Mouse (Mus musculus): ENCODE data around the gene 4933405L10Rik. TPM values are rescaled to one million over a fixed set of nuclear protein-coding genes. Genes with fewer than 3 reads are reported as not detected.

Gene 4933405L10Rik
- polyA plus RNA-seq, 1 experiment from 2014 or later = 0.31 TPM

GRCm38 (mm10) chr8:105706426-105706825, 1.0 kb upstream of the 4933405L10Rik start:
- Histone ChIP-seq H3K4me2 (replicated peaks; ENCODE audit: low read depth, low read length) (peak overlapping the region; percentile 90; the same call in 1 of the 2 replicates), H3K9me3 (ENCODE audit: control insufficient read depth, low read length) (no peaks in the 10 kb centered on the region), H3K4me1 (replicated peaks; ENCODE audit: control insufficient read depth, insufficient read depth, low read length) (no peaks in the 10 kb centered on the region; the same call in 1 of the 2 replicates), H3K27me3 (ENCODE audit: control insufficient read depth, insufficient read depth, low read length) (no peaks in the 10 kb centered on the region), H3K27ac (ENCODE audit: low read depth, low read length) (no peak overlapping the region), H3K4me3 (ENCODE audit: low read depth, low read length) (peak overlapping the region; percentile 67; the same call in 1 of the 2 replicates), H3K36me3 (ENCODE audit: control insufficient read depth, insufficient read depth, low read length) (no peaks in the 10 kb centered on the region), H3K9ac (ENCODE audit: low read depth, low read length) (no peak overlapping the region)
- 80% methylated on average over 12 of the region's 12 CpGs for WGBS
- ATAC-seq (ENCODE audit: low FRiP score) = no peak
- DNase-seq (ENCODE audit: low spot score) = no peak

GRCm38 (mm10) chr8:105708675-105709074, 1.2 kb downstream of the 4933405L10Rik start:
- H3K4me2 ChIP-seq (replicated peaks; ENCODE audit: low read depth, low read length) = no peak overlapping the region
- no peak overlapping the region for H3K4me3 ChIP-seq (ENCODE audit: low read depth, low read length)
- WGBS = 95% methylated on average over 8 of the region's 8 CpGs
- no peaks in the 10 kb centered on the region for H3K36me3 ChIP-seq (ENCODE audit: control insufficient read depth, insufficient read depth, low read length)
- no peaks in the 10 kb centered on the region; the same call in 1 of the 2 replicates for H3K4me1 ChIP-seq (replicated peaks; ENCODE audit: control insufficient read depth, insufficient read depth, low read length)
- DNase-seq (ENCODE audit: low spot score) (no peak), ATAC-seq (ENCODE audit: low FRiP score) (no peak)
- H3K9ac ChIP-seq (ENCODE audit: low read depth, low read length) = no peak overlapping the region
- no peaks in the 10 kb centered on the region for H3K9me3 ChIP-seq (ENCODE audit: control insufficient read depth, low read length)
- H3K27me3 ChIP-seq (ENCODE audit: control insufficient read depth, insufficient read depth, low read length) = no peaks in the 10 kb centered on the region
- H3K27ac ChIP-seq (ENCODE audit: low read depth, low read length) = no peak overlapping the region

GRCm38 (mm10) chr8:105709317-105709716, 1.9 kb downstream of the 4933405L10Rik start:
- DNase-seq (ENCODE audit: low spot score) = no peak
- Histone ChIP-seq H3K36me3 (ENCODE audit: control insufficient read depth, insufficient read depth, low read length) (no peaks in the 10 kb centered on the region), H3K27me3 (ENCODE audit: control insufficient read depth, insufficient read depth, low read length) (no peaks in the 10 kb centered on the region), H3K4me3 (ENCODE audit: low read depth, low read length) (no peak overlapping the region), H3K4me2 (replicated peaks; ENCODE audit: low read depth, low read length) (no peak overlapping the region), H3K9me3 (ENCODE audit: control insufficient read depth, low read length) (no peaks in the 10 kb centered on the region), H3K4me1 (replicated peaks; ENCODE audit: control insufficient read depth, insufficient read depth, low read length) (no peaks in the 10 kb centered on the region; the same call in 1 of the 2 replicates), H3K27ac (ENCODE audit: low read depth, low read length) (no peak overlapping the region), H3K9ac (ENCODE audit: low read depth, low read length) (no peak overlapping the region)
- no peak for ATAC-seq (ENCODE audit: low FRiP score)
- WGBS = 63% methylated on average over 14 of the region's 14 CpGs

GRCm38 (mm10) chr8:105712286-105712685, 4.8 kb downstream of the 4933405L10Rik start:
- 84% methylated on average over 3 of the region's 3 CpGs for WGBS
- ATAC-seq (ENCODE audit: low FRiP score) (no peak), DNase-seq (ENCODE audit: low spot score) (no peak)
- H3K27me3 ChIP-seq (ENCODE audit: control insufficient read depth, insufficient read depth, low read length) = no peaks in the 10 kb centered on the region
- no peaks in the 10 kb centered on the region for H3K9me3 ChIP-seq (ENCODE audit: control insufficient read depth, low read length)
- no peak overlapping the region for H3K4me3 ChIP-seq (ENCODE audit: low read depth, low read length)
- H3K9ac ChIP-seq (ENCODE audit: low read depth, low read length) = no peak overlapping the region
- no peak overlapping the region for H3K27ac ChIP-seq (ENCODE audit: low read depth, low read length)
- 0 out of 2 replicates have a peak, but pooled peaks cover 2% of the 10 kb centered on the region for H3K36me3 ChIP-seq (ENCODE audit: control insufficient read depth, insufficient read depth, low read length)
- no peaks in the 10 kb centered on the region; the same call in 1 of the 2 replicates for H3K4me1 ChIP-seq (replicated peaks; ENCODE audit: control insufficient read depth, insufficient read depth, low read length)
- no peak overlapping the region for H3K4me2 ChIP-seq (replicated peaks; ENCODE audit: low read depth, low read length)

- Histone ChIP-seq H3K27me3 (ENCODE audit: control insufficient read depth, insufficient read depth, low read length) (no peaks in the 10 kb centered on the region), H3K4me1 (replicated peaks; ENCODE audit: control insufficient read depth, insufficient read depth, low read length) (no peaks in the 10 kb centered on the region), H3K4me3 (ENCODE audit: low read depth, low read length) (no peak overlapping the region), H3K9ac (ENCODE audit: low read depth, low read length) (no peak overlapping the region), H3K9me3 (ENCODE audit: control insufficient read depth, low read length) (no peaks in the 10 kb centered on the region), H3K36me3 (ENCODE audit: control insufficient read depth, insufficient read depth, low read length) (0 out of 2 replicates have a peak, but pooled peaks cover 2% of the 10 kb centered on the region), H3K4me2 (replicated peaks; ENCODE audit: low read depth, low read length) (no peak overlapping the region), H3K27ac (ENCODE audit: low read depth, low read length) (no peak overlapping the region)
- DNase-seq (ENCODE audit: low spot score) (peak; percentile 93), ATAC-seq (ENCODE audit: low FRiP score) (peak; percentile 43)
- WGBS = 5% methylated on average over 3 of the region's 3 CpGs
Measured at GRCm38 (mm10) chr8:105714139-105714538, 6.7 kb downstream of the 4933405L10Rik start.

GRCm38 (mm10) chr8:105715042-105715441, 7.6 kb downstream of the 4933405L10Rik start:
- DNase-seq (ENCODE audit: low spot score) (no peak), ATAC-seq (ENCODE audit: low FRiP score) (no peak)
- Histone ChIP-seq H3K4me1 (replicated peaks; ENCODE audit: control insufficient read depth, insufficient read depth, low read length) (no peaks in the 10 kb centered on the region), H3K4me3 (ENCODE audit: low read depth, low read length) (no peak overlapping the region), H3K4me2 (replicated peaks; ENCODE audit: low read depth, low read length) (no peak overlapping the region), H3K27ac (ENCODE audit: low read depth, low read length) (no peak overlapping the region), H3K27me3 (ENCODE audit: control insufficient read depth, insufficient read depth, low read length) (no peaks in the 10 kb centered on the region), H3K9me3 (ENCODE audit: control insufficient read depth, low read length) (no peaks in the 10 kb centered on the region), H3K9ac (ENCODE audit: low read depth, low read length) (no peak overlapping the region), H3K36me3 (ENCODE audit: control insufficient read depth, insufficient read depth, low read length) (0 out of 2 replicates have a peak, but pooled peaks cover 2% of the 10 kb centered on the region)
- 82% methylated on average over 6 of the region's 6 CpGs for WGBS

GRCm38 (mm10) chr8:105716302-105716945, 9.0 kb downstream of the 4933405L10Rik start:
- DNase-seq (ENCODE audit: low spot score) = no peak
- no peak overlapping the region for H3K9ac ChIP-seq (ENCODE audit: low read depth, low read length)
- no peak overlapping the region for H3K4me3 ChIP-seq (ENCODE audit: low read depth, low read length)
- WGBS = 93% methylated on average over 15 of the region's 15 CpGs
- no peak overlapping the region for H3K27ac ChIP-seq (ENCODE audit: low read depth, low read length)
- 0 out of 2 replicates have a peak, but pooled peaks cover 2% of the 10 kb centered on the region for H3K36me3 ChIP-seq (ENCODE audit: control insufficient read depth, insufficient read depth, low read length)
- no peak for ATAC-seq (ENCODE audit: low FRiP score)
- no peaks in the 10 kb centered on the region for H3K4me1 ChIP-seq (replicated peaks; ENCODE audit: control insufficient read depth, insufficient read depth, low read length)
- no peak overlapping the region for H3K4me2 ChIP-seq (replicated peaks; ENCODE audit: low read depth, low read length)
- H3K9me3 ChIP-seq (ENCODE audit: control insufficient read depth, low read length) = no peaks in the 10 kb centered on the region
- H3K27me3 ChIP-seq (ENCODE audit: control insufficient read depth, insufficient read depth, low read length) = no peaks in the 10 kb centered on the region

- Histone ChIP-seq H3K9ac (ENCODE audit: low read depth, low read length) (no peak overlapping the region), H3K9me3 (ENCODE audit: control insufficient read depth, low read length) (no peaks in the 10 kb centered on the region), H3K36me3 (ENCODE audit: control insufficient read depth, insufficient read depth, low read length) (0 out of 2 replicates have a peak, but pooled peaks cover 2% of the 10 kb centered on the region), H3K4me3 (ENCODE audit: low read depth, low read length) (no peak overlapping the region), H3K27ac (ENCODE audit: low read depth, low read length) (no peak overlapping the region), H3K27me3 (ENCODE audit: control insufficient read depth, insufficient read depth, low read length) (no peaks in the 10 kb centered on the region), H3K4me1 (replicated peaks; ENCODE audit: control insufficient read depth, insufficient read depth, low read length) (no peaks in the 10 kb centered on the region), H3K4me2 (replicated peaks; ENCODE audit: low read depth, low read length) (no peak overlapping the region)
- WGBS = 87% methylated on average over 4 of the region's 4 CpGs
- DNase-seq (ENCODE audit: low spot score) (no peak), ATAC-seq (ENCODE audit: low FRiP score) (no peak)
Measured at GRCm38 (mm10) chr8:105719637-105720036, 12.2 kb downstream of the 4933405L10Rik start.

GRCm38 (mm10) chr8:105722861-105723260, 15.4 kb downstream of the 4933405L10Rik start:
- Histone ChIP-seq H3K27ac (ENCODE audit: low read depth, low read length) (no peak overlapping the region), H3K9ac (ENCODE audit: low read depth, low read length) (no peak overlapping the region), H3K36me3 (ENCODE audit: control insufficient read depth, insufficient read depth, low read length) (no peaks in the 10 kb centered on the region), H3K4me2 (replicated peaks; ENCODE audit: low read depth, low read length) (no peak overlapping the region), H3K4me3 (ENCODE audit: low read depth, low read length) (no peak overlapping the region), H3K27me3 (ENCODE audit: control insufficient read depth, insufficient read depth, low read length) (no peaks in the 10 kb centered on the region), H3K4me1 (replicated peaks; ENCODE audit: control insufficient read depth, insufficient read depth, low read length) (no peaks in the 10 kb centered on the region), H3K9me3 (ENCODE audit: control insufficient read depth, low read length) (no peaks in the 10 kb centered on the region)
- no peak for ATAC-seq (ENCODE audit: low FRiP score)
- 95% methylated on average over 9 of the region's 9 CpGs for WGBS
- DNase-seq (ENCODE audit: low spot score) = no peak

Data from hindbrain, embryonic 11.5 days (tissue).